Mouse (Mus musculus): ENCODE measurements around the gene Nckap1. TPM values are rescaled to one million over a fixed set of nuclear protein-coding genes. Genes with fewer than 3 reads are reported as not detected.

The Nckap1 gene
- polyA plus RNA-seq, 1 experiment, result 20.3 TPM

DNA sequence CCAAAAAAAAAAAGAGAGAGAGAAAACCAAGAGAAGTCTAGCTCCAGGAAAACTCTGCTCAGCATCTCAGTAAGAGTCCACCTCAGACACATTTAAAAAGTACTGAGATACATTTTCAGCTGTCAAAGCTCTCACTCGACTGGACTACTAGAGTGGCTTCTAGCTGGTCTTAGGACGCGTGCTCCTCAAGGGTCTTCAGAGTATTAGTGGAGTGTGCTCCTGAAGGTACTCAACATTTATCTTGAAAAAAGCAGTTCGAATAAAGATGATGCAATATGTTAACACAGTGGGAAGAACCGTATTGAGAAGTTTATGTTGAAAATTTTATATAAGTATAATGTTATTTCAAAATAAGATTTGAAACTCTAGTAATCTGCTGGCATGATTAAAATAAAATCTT lies 20.4 kb downstream of the Nckap1 start:
- no peaks in the 10 kb centered on the region for H3K27me3 ChIP-seq (ENCODE audit: control insufficient read depth, insufficient read depth, low read length)
- H3K36me3 ChIP-seq (ENCODE audit: control insufficient read depth, insufficient read depth, low read length), result no peaks in the 10 kb centered on the region
- WGBS, result 78% methylated on average over 5 of the region's 5 CpGs
- H3K4me3 ChIP-seq (ENCODE audit: low read depth, low read length), result no peak overlapping the region
- no peak overlapping the region for H3K27ac ChIP-seq (ENCODE audit: insufficient read depth, low read depth, low read length)
- TF ChIP-seq POLR2A (IDR thresholded peaks at IDR 0.05; ENCODE audit: low read depth, low read length) (no peak), CTCF (IDR thresholded peaks at IDR 0.05; ENCODE audit: extremely low read depth, insufficient read length, insufficient replicate concordance, low read depth, low read length) (no peak)
- H3K4me1 ChIP-seq (ENCODE audit: control insufficient read depth, insufficient read depth, insufficient read length, low read length), result peaks cover 7% of the 10 kb centered on the region; the same call in 1 of the 2 replicates

DNA sequence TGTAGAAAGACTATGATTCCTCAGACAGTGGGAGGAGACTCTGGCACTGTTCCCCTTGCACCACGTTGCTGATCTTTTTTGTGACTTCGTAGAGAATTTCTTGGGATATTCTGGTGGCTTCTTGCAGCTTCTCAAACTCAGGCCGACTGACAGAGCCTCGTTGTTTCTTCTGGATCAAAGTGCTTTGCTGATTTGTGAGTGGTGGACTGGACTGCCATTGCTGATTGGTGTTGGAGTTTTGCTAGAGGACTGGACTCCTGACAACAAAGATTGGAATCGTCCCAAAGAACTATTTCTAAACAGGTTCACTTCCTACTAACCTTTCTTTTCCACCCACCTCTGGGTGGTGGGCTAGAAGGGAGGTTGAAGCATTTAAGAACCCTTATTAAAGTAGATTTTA lies 21.5 kb downstream of the Nckap1 start:
- peaks cover 7% of the 10 kb centered on the region; the same call in 1 of the 2 replicates for H3K4me1 ChIP-seq (ENCODE audit: control insufficient read depth, insufficient read depth, insufficient read length, low read length)
- TF ChIP-seq POLR2A (IDR thresholded peaks at IDR 0.05; ENCODE audit: low read depth, low read length) (no peak), CTCF (IDR thresholded peaks at IDR 0.05; ENCODE audit: extremely low read depth, insufficient read length, insufficient replicate concordance, low read depth, low read length) (no peak)
- H3K27ac ChIP-seq (ENCODE audit: insufficient read depth, low read depth, low read length), result no peak overlapping the region
- 70% methylated on average over 5 of the region's 5 CpGs for WGBS
- H3K36me3 ChIP-seq (ENCODE audit: control insufficient read depth, insufficient read depth, low read length), result no peaks in the 10 kb centered on the region
- no peak overlapping the region for H3K4me3 ChIP-seq (ENCODE audit: low read depth, low read length)
- H3K27me3 ChIP-seq (ENCODE audit: control insufficient read depth, insufficient read depth, low read length), result no peaks in the 10 kb centered on the region

DNA sequence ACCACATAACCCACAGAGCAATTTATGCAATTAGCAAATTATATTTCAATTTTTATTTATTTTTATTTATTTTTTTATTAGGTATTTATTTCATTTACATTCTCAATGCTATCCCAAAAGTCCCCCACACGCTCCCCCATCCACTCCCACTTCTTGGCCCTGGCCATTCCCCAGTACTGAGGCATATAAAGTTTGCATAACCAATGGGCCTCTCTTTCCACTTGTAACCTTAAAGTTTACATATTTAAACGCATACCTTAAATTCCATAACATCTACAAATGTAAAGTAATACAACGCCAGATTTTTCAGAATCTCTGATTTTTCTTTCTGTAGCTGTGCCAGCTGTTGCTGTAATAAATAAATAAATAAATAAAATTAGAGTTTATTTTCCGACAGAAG lies 26.7 kb downstream of the Nckap1 start:
- Histone ChIP-seq H3K4me3 (ENCODE audit: low read depth, low read length) (no peak overlapping the region), H3K4me1 (ENCODE audit: control insufficient read depth, insufficient read depth, insufficient read length, low read length) (no peaks in the 10 kb centered on the region), H3K27ac (ENCODE audit: insufficient read depth, low read depth, low read length) (no peak overlapping the region), H3K27me3 (ENCODE audit: control insufficient read depth, insufficient read depth, low read length) (no peaks in the 10 kb centered on the region), H3K36me3 (ENCODE audit: control insufficient read depth, insufficient read depth, low read length) (peaks cover 26% of the 10 kb centered on the region)
- TF ChIP-seq POLR2A (IDR thresholded peaks at IDR 0.05; ENCODE audit: low read depth, low read length) (no peak), CTCF (IDR thresholded peaks at IDR 0.05; ENCODE audit: extremely low read depth, insufficient read length, insufficient replicate concordance, low read depth, low read length) (no peak)
- 80% methylated on average over 4 of the region's 4 CpGs for WGBS

GRCm38 (mm10) chr2:80549704-80550103 lies 31.5 kb downstream of the Nckap1 start:
- no peaks in the 10 kb centered on the region for H3K4me1 ChIP-seq (ENCODE audit: control insufficient read depth, insufficient read depth, insufficient read length, low read length)
- 92% methylated on average over 4 of the region's 4 CpGs for WGBS
- H3K27me3 ChIP-seq (ENCODE audit: control insufficient read depth, insufficient read depth, low read length), result no peaks in the 10 kb centered on the region
- H3K36me3 ChIP-seq (ENCODE audit: control insufficient read depth, insufficient read depth, low read length), result peaks cover 45% of the 10 kb centered on the region
- TF ChIP-seq POLR2A (IDR thresholded peaks at IDR 0.05; ENCODE audit: low read depth, low read length) (no peak), CTCF (IDR thresholded peaks at IDR 0.05; ENCODE audit: extremely low read depth, insufficient read length, insufficient replicate concordance, low read depth, low read length) (no peak)
- no peak overlapping the region for H3K27ac ChIP-seq (ENCODE audit: insufficient read depth, low read depth, low read length)
- H3K4me3 ChIP-seq (ENCODE audit: low read depth, low read length), result no peak overlapping the region

DNA sequence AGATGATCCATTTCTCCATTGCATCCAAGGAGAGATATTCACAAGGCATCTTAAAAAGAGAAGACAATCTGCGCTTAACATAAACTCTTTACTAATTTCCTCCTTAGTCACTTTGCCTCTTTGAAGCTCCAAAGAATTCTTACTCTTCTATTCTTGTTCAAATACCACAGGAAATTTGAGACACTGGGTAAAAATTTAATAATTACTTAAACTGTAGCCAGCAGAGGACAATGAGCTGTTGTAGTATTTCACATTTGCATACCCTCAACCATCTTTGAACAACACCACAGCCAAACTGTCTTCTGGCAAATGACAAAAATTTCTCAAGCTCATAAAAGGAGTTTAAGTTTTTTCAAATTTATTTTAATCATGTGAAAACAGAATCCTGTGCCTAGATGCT lies 33.3 kb downstream of the Nckap1 start:
- Histone ChIP-seq H3K27ac (ENCODE audit: insufficient read depth, low read depth, low read length) (no peak overlapping the region), H3K27me3 (ENCODE audit: control insufficient read depth, insufficient read depth, low read length) (no peaks in the 10 kb centered on the region), H3K4me3 (ENCODE audit: low read depth, low read length) (no peak overlapping the region), H3K36me3 (ENCODE audit: control insufficient read depth, insufficient read depth, low read length) (peaks cover 51% of the 10 kb centered on the region), H3K4me1 (ENCODE audit: control insufficient read depth, insufficient read depth, insufficient read length, low read length) (no peaks in the 10 kb centered on the region)
- TF ChIP-seq CTCF (IDR thresholded peaks at IDR 0.05; ENCODE audit: extremely low read depth, insufficient read length, insufficient replicate concordance, low read depth, low read length) (no peak), POLR2A (IDR thresholded peaks at IDR 0.05; ENCODE audit: low read depth, low read length) (no peak)
- 94% methylated on average over 1 of the region's 1 CpGs for WGBS

DNA sequence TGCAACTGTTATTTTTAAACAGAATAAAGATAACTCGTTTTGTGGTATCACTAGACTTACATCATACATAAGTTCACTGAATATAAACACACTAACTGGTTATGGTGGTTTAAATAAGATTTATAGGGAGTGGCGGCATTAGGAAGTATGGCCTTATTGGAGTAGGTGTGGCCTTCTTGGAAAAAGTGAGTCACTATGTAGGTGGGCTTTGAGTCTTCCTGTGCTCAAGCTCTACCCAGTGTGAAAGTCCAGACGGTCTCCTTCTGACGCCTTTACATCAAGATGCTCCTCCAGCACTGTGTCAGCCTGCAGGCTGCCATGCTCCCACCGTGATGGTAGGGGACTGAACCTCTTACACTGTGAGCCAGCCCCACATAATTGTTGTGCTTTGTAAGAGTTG lies 38.4 kb downstream of the Nckap1 start:
- no peaks in the 10 kb centered on the region for H3K4me1 ChIP-seq (ENCODE audit: control insufficient read depth, insufficient read depth, insufficient read length, low read length)
- H3K27me3 ChIP-seq (ENCODE audit: control insufficient read depth, insufficient read depth, low read length), result no peaks in the 10 kb centered on the region
- H3K27ac ChIP-seq (ENCODE audit: insufficient read depth, low read depth, low read length), result no peak overlapping the region
- H3K4me3 ChIP-seq (ENCODE audit: low read depth, low read length), result no peak overlapping the region
- no peak for TF ChIP-seq POLR2A (IDR thresholded peaks at IDR 0.05; ENCODE audit: low read depth, low read length)
- TF ChIP-seq CTCF (IDR thresholded peaks at IDR 0.05; ENCODE audit: extremely low read depth, insufficient read length, insufficient replicate concordance, low read depth, low read length), result no peak
- WGBS, result 84% methylated on average over 5 of the region's 5 CpGs
- peaks cover 40% of the 10 kb centered on the region for H3K36me3 ChIP-seq (ENCODE audit: control insufficient read depth, insufficient read depth, low read length)

DNA sequence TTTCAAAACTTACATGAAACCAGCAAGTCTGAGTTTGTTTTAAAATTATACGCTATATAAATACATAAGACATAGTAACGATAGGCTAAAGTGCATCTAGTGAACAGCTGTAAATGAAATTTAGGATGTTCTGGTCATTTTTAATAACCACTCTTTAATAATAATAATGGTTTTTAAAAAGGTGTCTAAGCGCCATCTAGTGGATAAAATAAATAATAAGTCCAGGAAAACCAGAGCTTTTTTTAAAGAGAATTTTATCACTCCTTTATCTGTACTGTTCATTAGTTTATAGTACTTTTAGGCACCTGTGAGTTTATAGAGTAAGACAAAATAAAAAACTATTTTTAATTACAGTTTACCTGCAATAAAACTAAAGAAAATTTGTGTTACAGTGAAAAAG lies 44.0 kb downstream of the Nckap1 start:
- no peak overlapping the region for H3K27ac ChIP-seq (ENCODE audit: insufficient read depth, low read depth, low read length)
- H3K4me3 ChIP-seq (ENCODE audit: low read depth, low read length), result no peak overlapping the region
- WGBS, result 59% methylated on average over 3 of the region's 3 CpGs
- no peaks in the 10 kb centered on the region for H3K4me1 ChIP-seq (ENCODE audit: control insufficient read depth, insufficient read depth, insufficient read length, low read length)
- TF ChIP-seq CTCF (IDR thresholded peaks at IDR 0.05; ENCODE audit: extremely low read depth, insufficient read length, insufficient replicate concordance, low read depth, low read length) (no peak), POLR2A (IDR thresholded peaks at IDR 0.05; ENCODE audit: low read depth, low read length) (no peak)
- no peaks in the 10 kb centered on the region for H3K27me3 ChIP-seq (ENCODE audit: control insufficient read depth, insufficient read depth, low read length)
- peaks cover 30% of the 10 kb centered on the region for H3K36me3 ChIP-seq (ENCODE audit: control insufficient read depth, insufficient read depth, low read length)

GRCm38 (mm10) chr2:80536608-80537007 lies 44.6 kb downstream of the Nckap1 start:
- Histone ChIP-seq H3K4me3 (ENCODE audit: low read depth, low read length) (no peak overlapping the region), H3K36me3 (ENCODE audit: control insufficient read depth, insufficient read depth, low read length) (peaks cover 30% of the 10 kb centered on the region), H3K4me1 (ENCODE audit: control insufficient read depth, insufficient read depth, insufficient read length, low read length) (no peaks in the 10 kb centered on the region), H3K27ac (ENCODE audit: insufficient read depth, low read depth, low read length) (no peak overlapping the region), H3K27me3 (ENCODE audit: control insufficient read depth, insufficient read depth, low read length) (no peaks in the 10 kb centered on the region)
- TF ChIP-seq CTCF (IDR thresholded peaks at IDR 0.05; ENCODE audit: extremely low read depth, insufficient read length, insufficient replicate concordance, low read depth, low read length) (no peak), POLR2A (IDR thresholded peaks at IDR 0.05; ENCODE audit: low read depth, low read length) (no peak)
- 91% methylated on average over 2 of the region's 2 CpGs for WGBS

All from small intestine, adult 2 months (tissue).